Mouse (Mus musculus) neural tube, embryonic 14.5 days (tissue): ENCODE results near the gene Med15. TPM values are rescaled to one million over a fixed set of nuclear protein-coding genes. Genes with fewer than 3 reads are reported as not detected.

ENCODE experiments used
- ATAC-seq: fragments of 200-750 bp; cut with Nextera tagmentation; 2 replicates; pipeline ENCODE4 v1.8.0; 2017; ENCODE audit warnings: low read depth, mild to moderate bottlenecking, moderate TSS enrichment, moderate library complexity
- H3K27ac ChIP-seq: fragments of 300-500 bp; sonication (generic); 2 replicates; pipeline ENCODE4 v1.5.1; 2014; ENCODE audit warnings: low read depth, mild to moderate bottlenecking, control low read depth, low read length, moderate library complexity, mixed read lengths
- H3K27me3 ChIP-seq: fragments of 300-500 bp; sonication (generic); 2 replicates; pipeline ENCODE4 v1.6.1; 2014; ENCODE audit warnings: low read length; ENCODE audit not compliant: control insufficient read depth, insufficient read depth
- H3K36me3 ChIP-seq: fragments of 300-500 bp; sonication (generic); 2 replicates; pipeline ENCODE4 v1.6.1; 2014; ENCODE audit warnings: low read length, mixed read lengths; ENCODE audit not compliant: control insufficient read depth, insufficient read depth
- H3K4me1 ChIP-seq: fragments of 300-500 bp; sonication (generic); 2 replicates; pipeline ENCODE4 v1.6.1; 2014; ENCODE audit warnings: low read length; ENCODE audit not compliant: control insufficient read depth, insufficient read depth
- H3K4me2 ChIP-seq: fragments of 300-500 bp; sonication (generic); 2 replicates; pipeline ENCODE4 v1.6.1; 2014; ENCODE audit warnings: mild to moderate bottlenecking, low read depth, low read length, control low read depth
- H3K4me3 ChIP-seq: fragments of 300-500 bp; sonication (generic); 2 replicates; pipeline ENCODE4 v1.5.1; 2014; ENCODE audit warnings: low read depth, low read length, control low read depth, mixed read lengths
- H3K9ac ChIP-seq: fragments of 300-500 bp; sonication (generic); replicated peaks from 2 replicates; pipeline ENCODE4 v1.6.1; 2014; ENCODE audit warnings: low read depth, mild to moderate bottlenecking, control low read depth, low read length, mixed read lengths
- H3K9me3 ChIP-seq: fragments of 300-500 bp; sonication (generic); 2 replicates; pipeline ENCODE4 v1.6.1; 2016; ENCODE audit warnings: low read length; ENCODE audit not compliant: control insufficient read depth
- WGBS: fragments of 180-500 bp; shearing (Covaris S2); extraction: QIAGEN DNeasy Blood & Tissue Kit; methylation state at CpG from one replicate; pipeline ENCODE4 v1.1.7; 2014; 5-methylcytosine and 5-hydroxymethylcytosine counted together
- polyA plus RNA-seq: library from polyadenylated mRNA; unstranded; fragments of >200 nt; fragmentation: Nextera tagmentation; extraction: Ambion mirVana; gene quantifications from 2 replicates; pipeline ENCODE4 v1.2.1, GENCODE M21; 2014

The Med15 gene
- polyA plus RNA-seq, 1 experiment from 2014 or later = 51.0 TPM

GRCm38 (mm10) chr16:17724448-17724847, 8.2 kb downstream of the Med15 start:
- Histone ChIP-seq H3K9ac (no peak overlapping the region), H3K9me3 (no peaks in the 10 kb centered on the region), H3K4me3 (no peak overlapping the region), H3K4me2 (no peak overlapping the region), H3K27ac (no peak overlapping the region), H3K4me1 (peaks cover 13% of the 10 kb centered on the region), H3K27me3 (no peaks in the 10 kb centered on the region), H3K36me3 (no peaks in the 10 kb centered on the region)
- no peak for ATAC-seq
- 92% methylated on average over 3 of the region's 3 CpGs for WGBS

GRCm38 (mm10) chr16:17723325-17723626, 9.4 kb downstream of the Med15 start:
- WGBS = 93% methylated on average over 1 of the region's 1 CpGs
- H3K36me3 ChIP-seq = no peaks in the 10 kb centered on the region
- no peak overlapping the region for H3K4me3 ChIP-seq
- no peak overlapping the region for H3K27ac ChIP-seq
- H3K27me3 ChIP-seq = no peaks in the 10 kb centered on the region
- peaks cover 13% of the 10 kb centered on the region for H3K4me1 ChIP-seq
- H3K4me2 ChIP-seq = peak overlapping the region; percentile 30; the same call in 1 of the 2 replicates
- H3K9ac ChIP-seq = no peak overlapping the region
- no peak for ATAC-seq
- no peaks in the 10 kb centered on the region for H3K9me3 ChIP-seq

GRCm38 (mm10) chr16:17722461-17723324, 10.0 kb downstream of the Med15 start:
- no peaks in the 10 kb centered on the region for H3K36me3 ChIP-seq
- 2% methylated on average over 42 of the region's 44 CpGs for WGBS
- ATAC-seq = peak; percentile 95
- H3K9ac ChIP-seq = peak overlapping the region; percentile 79
- no peaks in the 10 kb centered on the region for H3K9me3 ChIP-seq
- H3K27ac ChIP-seq = peak overlapping the region; percentile 74
- H3K4me3 ChIP-seq = peak overlapping the region; percentile 67
- no peaks in the 10 kb centered on the region for H3K27me3 ChIP-seq
- peaks cover 13% of the 10 kb centered on the region for H3K4me1 ChIP-seq
- H3K4me2 ChIP-seq = peak overlapping the region; percentile 97

GRCm38 (mm10) chr16:17721822-17722460, 10.8 kb downstream of the Med15 start:
- Histone ChIP-seq H3K27me3 (no peaks in the 10 kb centered on the region), H3K9ac (peak overlapping the region; percentile 79), H3K36me3 (no peaks in the 10 kb centered on the region), H3K4me2 (peak overlapping the region; percentile 97), H3K4me3 (peak overlapping the region; percentile 67), H3K4me1 (peaks cover 13% of the 10 kb centered on the region), H3K9me3 (no peaks in the 10 kb centered on the region), H3K27ac (peak overlapping the region; percentile 74)
- 8% methylated on average over 10 of the region's 10 CpGs for WGBS
- ATAC-seq = 0 out of 2 replicates have a peak, but pooled peaks have one; percentile 18

GRCm38 (mm10) chr16:17721114-17721808, 11.4 kb downstream of the Med15 start:
- peak overlapping the region; percentile 97 for H3K4me2 ChIP-seq
- 73% methylated on average over 9 of the region's 9 CpGs for WGBS
- no peak for ATAC-seq
- H3K36me3 ChIP-seq = no peaks in the 10 kb centered on the region
- no peak overlapping the region for H3K27ac ChIP-seq
- H3K9ac ChIP-seq = peak overlapping the region; percentile 79; the same call in 1 of the 2 replicates
- peaks cover 13% of the 10 kb centered on the region for H3K4me1 ChIP-seq
- peak overlapping the region; percentile 67; the same call in 1 of the 2 replicates for H3K4me3 ChIP-seq
- no peaks in the 10 kb centered on the region for H3K27me3 ChIP-seq
- no peaks in the 10 kb centered on the region for H3K9me3 ChIP-seq

GRCm38 (mm10) chr16:17717791-17718190, 14.9 kb downstream of the Med15 start:
- Histone ChIP-seq H3K4me1 (peaks cover 13% of the 10 kb centered on the region), H3K27me3 (no peaks in the 10 kb centered on the region), H3K4me2 (no peak overlapping the region), H3K9ac (no peak overlapping the region), H3K27ac (no peak overlapping the region), H3K9me3 (no peaks in the 10 kb centered on the region), H3K4me3 (no peak overlapping the region), H3K36me3 (no peaks in the 10 kb centered on the region)
- ATAC-seq = no peak
- 92% methylated on average over 1 of the region's 1 CpGs for WGBS

GRCm38 (mm10) chr16:17707541-17707940, 25.1 kb downstream of the Med15 start:
- WGBS = 93% methylated on average over 1 of the region's 1 CpGs
- H3K36me3 ChIP-seq = no peaks in the 10 kb centered on the region

GRCm38 (mm10) chr16:17701043-17701405, 31.7 kb downstream of the Med15 start:
- no peaks in the 10 kb centered on the region for H3K27me3 ChIP-seq
- H3K27ac ChIP-seq = no peak overlapping the region
- H3K4me3 ChIP-seq = no peak overlapping the region
- no peak overlapping the region for H3K4me2 ChIP-seq
- no peak for ATAC-seq
- no peaks in the 10 kb centered on the region for H3K9me3 ChIP-seq
- WGBS = 95% methylated on average over 2 of the region's 2 CpGs
- no peaks in the 10 kb centered on the region for H3K4me1 ChIP-seq
- no peak overlapping the region for H3K9ac ChIP-seq
- H3K36me3 ChIP-seq = peaks cover 12% of the 10 kb centered on the region

More at GRCm38 (mm10) chr16:17707541-17707940, 25.1 kb downstream of the Med15 start:
- Histone ChIP-seq H3K27ac (no peak overlapping the region), H3K27me3 (no peaks in the 10 kb centered on the region), H3K4me3 (no peak overlapping the region), H3K4me1 (no peaks in the 10 kb centered on the region), H3K9me3 (no peaks in the 10 kb centered on the region), H3K9ac (no peak overlapping the region), H3K4me2 (no peak overlapping the region)
- no peak for ATAC-seq
